Mouse (Mus musculus) kidney, embryonic 14.5 days (tissue): ENCODE measurements around the gene Caln1. TPM values are rescaled to one million over a fixed set of nuclear protein-coding genes. Genes with fewer than 3 reads are reported as not detected.

ENCODE experiments used
- ATAC-seq: fragments of 200-750 bp; cut with Nextera tagmentation; 2 replicates; pipeline ENCODE4 v1.8.0; 2017; ENCODE audit warnings: moderate number of reproducible peaks, mild to moderate bottlenecking, moderate TSS enrichment, moderate library complexity; ENCODE audit not compliant: low FRiP score, low TSS enrichment
- H3K27ac ChIP-seq: fragments of 300-500 bp; sonication (generic); 2 replicates; pipeline ENCODE4 v1.5.1; 2014; ENCODE audit warnings: low read depth, mild to moderate bottlenecking, low read length, moderate library complexity, mixed read lengths
- H3K27me3 ChIP-seq: fragments of 300-500 bp; sonication (generic); 2 replicates; pipeline ENCODE4 v1.6.1; 2014; ENCODE audit warnings: mild to moderate bottlenecking, low read length; ENCODE audit not compliant: control insufficient read depth, insufficient read depth
- H3K36me3 ChIP-seq: fragments of 300-500 bp; sonication (generic); 2 replicates; pipeline ENCODE4 v1.6.1; 2014; ENCODE audit warnings: low read length, mixed read lengths; ENCODE audit not compliant: control insufficient read depth, insufficient read depth
- H3K4me1 ChIP-seq: fragments of 300-500 bp; sonication (generic); 2 replicates; pipeline ENCODE4 v1.6.1; 2014; ENCODE audit warnings: low read length, mixed read lengths; ENCODE audit not compliant: control insufficient read depth, insufficient read depth
- H3K4me2 ChIP-seq: fragments of 300-500 bp; sonication (generic); replicated peaks from 2 replicates; pipeline ENCODE4 v1.6.1; 2014; ENCODE audit warnings: low read depth, mild to moderate bottlenecking, low read length
- H3K4me3 ChIP-seq: fragments of 300-500 bp; sonication (generic); 2 replicates; pipeline ENCODE4 v1.5.1; 2014; ENCODE audit warnings: mild to moderate bottlenecking, low read length
- H3K9ac ChIP-seq: fragments of 300-500 bp; sonication (generic); 2 replicates; pipeline ENCODE4 v1.6.1; 2014; ENCODE audit warnings: low read depth, mild to moderate bottlenecking, low read length, moderate library complexity
- H3K9me3 ChIP-seq: fragments of 300-500 bp; sonication (generic); 2 replicates; pipeline ENCODE4 v1.6.1; 2016; ENCODE audit warnings: low read length; ENCODE audit not compliant: control insufficient read depth
- WGBS: fragments of 180-500 bp; shearing (Covaris S2); extraction: QIAGEN DNeasy Blood & Tissue Kit; methylation state at CpG from one replicate; pipeline ENCODE4 v1.1.7; 2014; 5-methylcytosine and 5-hydroxymethylcytosine counted together
- polyA plus RNA-seq: library from polyadenylated mRNA; unstranded; fragments of >200 nt; fragmentation: Nextera tagmentation; extraction: Ambion mirVana; gene quantifications from 2 replicates; pipeline ENCODE4 v1.2.1, GENCODE M21; 2014

Gene Caln1
- polyA plus RNA-seq, 1 experiment from 2014 or later: 0.27 TPM

DNA sequence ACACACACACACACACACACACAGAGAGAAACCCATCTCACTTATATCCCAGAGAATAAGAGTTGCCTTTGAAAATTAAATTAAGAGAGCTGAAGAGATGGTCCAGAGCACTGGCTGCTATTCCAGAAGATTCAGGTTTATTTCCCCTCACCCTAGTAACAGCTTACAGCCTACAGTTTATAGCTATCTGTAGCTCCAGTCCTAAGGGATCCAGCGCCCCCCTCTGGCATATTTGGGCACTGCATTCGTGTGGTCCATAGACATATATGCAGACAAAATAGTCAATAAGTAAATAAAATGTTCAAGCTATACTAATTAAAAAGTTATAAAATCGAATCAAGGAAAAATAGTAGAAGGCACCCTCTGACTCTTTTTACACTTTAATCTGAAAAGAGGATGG lies 442.0 kb downstream of the Caln1 start:
- 32% methylated on average over 3 of the region's 3 CpGs for WGBS
- no peak for ATAC-seq
- no peak overlapping the region for H3K9ac ChIP-seq
- peaks cover 4% of the 10 kb centered on the region; the same call in 1 of the 2 replicates for H3K9me3 ChIP-seq
- no peak overlapping the region for H3K27ac ChIP-seq
- H3K4me3 ChIP-seq: no peak overlapping the region
- H3K27me3 ChIP-seq: no peaks in the 10 kb centered on the region
- no peaks in the 10 kb centered on the region for H3K4me1 ChIP-seq
- no peak overlapping the region for H3K4me2 ChIP-seq
- no peaks in the 10 kb centered on the region for H3K36me3 ChIP-seq

DNA sequence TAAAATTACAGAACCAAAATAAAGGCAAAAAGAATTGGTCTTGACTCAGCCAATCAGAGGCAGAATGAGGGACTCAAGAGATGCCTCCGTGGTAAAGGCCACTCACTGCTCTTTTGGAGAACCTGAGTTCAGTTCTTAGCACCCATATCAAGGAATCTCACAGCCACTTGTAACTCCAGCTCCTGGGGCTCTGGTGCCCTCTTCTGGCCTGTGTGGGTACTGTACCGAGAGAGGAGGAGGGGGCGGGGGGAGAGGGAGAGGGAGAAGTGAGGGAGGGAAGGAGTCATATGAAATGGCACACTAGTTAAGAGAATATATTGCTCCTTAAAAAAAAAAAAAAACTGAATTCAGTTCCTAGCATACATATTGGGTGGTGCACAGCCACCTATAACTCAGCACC lies 442.7 kb downstream of the Caln1 start:
- WGBS: 98% methylated on average over 3 of the region's 3 CpGs
- ATAC-seq: no peak
- Histone ChIP-seq H3K4me3 (no peak overlapping the region), H3K36me3 (no peaks in the 10 kb centered on the region), H3K9me3 (peaks cover 4% of the 10 kb centered on the region; the same call in 1 of the 2 replicates), H3K4me2 (no peak overlapping the region), H3K27ac (no peak overlapping the region), H3K27me3 (no peaks in the 10 kb centered on the region), H3K4me1 (no peaks in the 10 kb centered on the region), H3K9ac (no peak overlapping the region)

DNA sequence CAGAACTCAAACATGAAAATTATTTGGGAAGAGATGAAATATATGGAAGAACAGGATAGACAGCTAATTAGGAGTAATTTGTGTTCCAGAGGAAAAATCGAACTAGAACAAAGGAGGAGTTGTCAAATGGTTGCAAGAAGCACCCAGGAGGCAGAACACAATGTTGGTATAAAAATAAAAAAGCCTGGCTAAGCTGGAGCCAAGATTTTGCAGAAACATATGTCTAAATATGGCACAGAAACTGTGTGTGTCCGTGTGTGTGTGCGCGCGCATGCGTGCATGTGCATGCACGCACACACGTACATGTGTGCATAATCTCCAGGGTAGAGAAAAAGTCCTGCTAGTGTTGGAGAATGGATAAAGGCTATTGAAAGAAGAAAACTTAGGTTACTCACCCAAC lies 443.3 kb downstream of the Caln1 start:
- Histone ChIP-seq H3K27me3 (no peaks in the 10 kb centered on the region), H3K9me3 (peaks cover 4% of the 10 kb centered on the region; the same call in 1 of the 2 replicates), H3K9ac (no peak overlapping the region), H3K4me3 (no peak overlapping the region), H3K4me2 (no peak overlapping the region), H3K27ac (no peak overlapping the region), H3K4me1 (no peaks in the 10 kb centered on the region), H3K36me3 (no peaks in the 10 kb centered on the region)
- 96% methylated on average over 8 of the region's 8 CpGs for WGBS
- no peak for ATAC-seq

DNA sequence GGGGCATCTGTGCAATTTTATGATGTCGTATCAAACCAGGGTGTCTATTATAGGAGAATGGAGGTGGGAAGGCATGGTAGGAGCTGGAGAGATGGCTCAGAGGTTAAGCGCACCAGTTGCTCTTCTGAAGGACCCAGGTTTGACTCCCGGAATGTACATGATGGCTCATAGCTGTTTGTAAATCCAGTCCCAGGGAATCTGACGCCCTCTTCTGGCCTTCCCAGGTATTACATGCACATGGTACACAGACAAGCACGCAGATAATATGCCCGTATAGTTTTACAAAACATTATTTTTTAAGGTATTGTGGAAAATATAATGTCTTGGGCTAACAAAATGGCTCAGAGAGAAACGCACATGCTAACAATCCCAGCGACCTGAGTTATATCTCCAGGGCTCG lies 443.8 kb downstream of the Caln1 start:
- 87% methylated on average over 9 of the region's 9 CpGs for WGBS
- Histone ChIP-seq H3K36me3 (no peaks in the 10 kb centered on the region), H3K4me2 (no peak overlapping the region), H3K9me3 (peaks cover 4% of the 10 kb centered on the region; the same call in 1 of the 2 replicates), H3K4me3 (no peak overlapping the region), H3K27ac (no peak overlapping the region), H3K9ac (no peak overlapping the region), H3K27me3 (no peaks in the 10 kb centered on the region), H3K4me1 (no peaks in the 10 kb centered on the region)
- ATAC-seq: no peak

DNA sequence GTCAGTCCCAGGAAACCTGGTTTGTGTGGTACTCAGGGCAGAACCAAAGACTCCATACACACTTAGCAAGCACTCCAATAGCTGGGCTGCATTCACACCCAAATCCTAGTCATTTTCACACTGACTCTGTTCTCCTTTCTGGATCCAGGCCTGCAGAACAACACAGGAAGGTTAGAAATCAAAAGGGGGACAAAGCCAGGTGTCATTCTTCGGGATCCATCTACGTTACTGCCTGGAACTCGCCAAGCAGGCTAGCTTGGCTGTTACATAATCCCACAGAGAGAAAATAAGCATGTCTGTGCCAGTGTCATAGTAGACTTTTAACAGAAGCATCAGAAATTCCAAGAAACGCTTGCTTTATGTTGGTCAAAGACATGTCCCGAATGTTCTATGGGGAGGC lies 446.1 kb downstream of the Caln1 start:
- 87% methylated on average over 5 of the region's 5 CpGs for WGBS
- ATAC-seq: no peak
- no peak overlapping the region for H3K4me3 ChIP-seq
- no peaks in the 10 kb centered on the region for H3K36me3 ChIP-seq
- no peaks in the 10 kb centered on the region for H3K4me1 ChIP-seq
- H3K9ac ChIP-seq: no peak overlapping the region
- H3K27ac ChIP-seq: no peak overlapping the region
- H3K9me3 ChIP-seq: no peaks in the 10 kb centered on the region
- H3K4me2 ChIP-seq: no peak overlapping the region
- H3K27me3 ChIP-seq: no peaks in the 10 kb centered on the region

DNA sequence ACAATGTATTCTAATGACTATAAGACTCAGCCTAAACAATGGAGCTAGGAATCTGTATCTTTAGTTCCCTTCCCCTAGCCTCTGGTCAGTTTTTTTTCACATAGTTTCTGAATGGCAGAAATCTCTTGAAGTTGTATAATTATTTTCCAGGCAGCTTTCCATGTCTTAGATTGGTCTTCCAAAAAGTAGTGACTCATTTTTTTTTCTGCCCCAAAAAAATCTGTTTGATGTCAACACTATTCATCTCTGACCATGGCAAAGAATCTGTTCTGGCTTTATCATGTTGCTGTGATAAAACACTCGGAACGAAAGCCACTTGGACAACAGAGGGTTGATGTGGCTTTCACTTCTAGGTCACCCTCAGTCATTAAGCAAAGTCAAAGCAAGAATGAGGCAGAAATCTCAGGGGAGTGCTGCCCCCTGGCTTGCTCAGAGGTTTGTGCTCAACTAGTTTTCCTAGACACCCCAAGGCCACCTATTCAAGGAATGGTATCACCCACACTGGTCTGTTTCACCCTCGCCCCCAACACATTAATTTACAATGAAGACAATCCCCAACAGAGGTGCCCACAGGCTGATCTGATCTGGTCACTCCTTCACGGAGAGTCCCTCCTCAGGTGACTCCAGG lies 450.9 kb downstream of the Caln1 start:
- Histone ChIP-seq H3K4me3 (no peak overlapping the region), H3K27me3 (no peaks in the 10 kb centered on the region), H3K9ac (no peak overlapping the region), H3K4me1 (no peaks in the 10 kb centered on the region), H3K4me2 (no peak overlapping the region), H3K27ac (no peak overlapping the region), H3K36me3 (no peaks in the 10 kb centered on the region), H3K9me3 (no peaks in the 10 kb centered on the region)
- WGBS: 67% methylated on average over 4 of the region's 4 CpGs
- no peak for ATAC-seq

DNA sequence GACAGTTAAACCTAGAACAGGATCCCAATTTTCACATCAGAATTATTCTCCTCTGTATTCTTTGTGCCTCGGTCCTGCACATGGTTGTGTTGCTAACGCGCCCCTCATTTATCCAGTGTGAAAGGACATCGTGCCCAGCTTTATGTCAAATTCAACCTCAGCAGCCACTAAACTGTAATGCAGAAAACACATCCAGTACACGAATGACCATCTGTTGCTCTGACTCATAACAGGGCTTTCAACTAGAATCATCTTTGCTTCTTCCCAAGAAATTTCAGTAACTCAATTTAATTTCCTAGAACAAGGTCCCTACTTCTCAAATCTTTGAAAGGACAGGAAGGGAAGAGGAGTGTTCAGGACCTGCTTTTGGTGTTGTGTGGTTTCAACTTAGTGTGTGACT lies 451.4 kb downstream of the Caln1 start:
- H3K9me3 ChIP-seq: no peaks in the 10 kb centered on the region
- no peaks in the 10 kb centered on the region for H3K36me3 ChIP-seq
- no peak overlapping the region for H3K4me2 ChIP-seq
- H3K27me3 ChIP-seq: no peaks in the 10 kb centered on the region
- no peak overlapping the region for H3K9ac ChIP-seq
- H3K4me3 ChIP-seq: no peak overlapping the region
- ATAC-seq: no peak
- H3K4me1 ChIP-seq: no peaks in the 10 kb centered on the region
- H3K27ac ChIP-seq: no peak overlapping the region
- WGBS: 93% methylated on average over 5 of the region's 5 CpGs

DNA sequence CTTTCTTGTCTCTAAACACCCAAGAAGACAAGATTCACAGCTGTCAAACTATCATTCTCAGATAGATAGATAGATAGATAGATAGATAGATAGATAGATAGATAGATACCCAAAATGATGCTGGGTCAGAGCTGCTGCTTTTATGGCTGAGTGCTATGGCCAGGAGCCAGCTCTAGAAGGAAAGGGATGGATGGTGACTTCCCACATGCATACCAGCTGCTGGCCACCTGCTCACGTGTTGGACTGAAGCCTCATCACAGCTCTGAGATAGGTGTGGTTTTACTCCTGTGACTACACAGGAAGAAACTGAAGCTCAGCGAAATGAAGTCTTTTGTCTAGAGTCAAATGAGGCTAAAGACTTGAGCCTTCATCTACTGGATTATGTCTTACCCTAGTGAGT lies 456.5 kb downstream of the Caln1 start:
- H3K36me3 ChIP-seq: no peaks in the 10 kb centered on the region
- H3K9me3 ChIP-seq: no peaks in the 10 kb centered on the region; the same call in 1 of the 2 replicates
- H3K4me1 ChIP-seq: no peaks in the 10 kb centered on the region
- H3K27ac ChIP-seq: no peak overlapping the region
- no peaks in the 10 kb centered on the region for H3K27me3 ChIP-seq
- ATAC-seq: no peak
- no peak overlapping the region for H3K9ac ChIP-seq
- no peak overlapping the region for H3K4me3 ChIP-seq
- 86% methylated on average over 2 of the region's 2 CpGs for WGBS
- no peak overlapping the region for H3K4me2 ChIP-seq

DNA sequence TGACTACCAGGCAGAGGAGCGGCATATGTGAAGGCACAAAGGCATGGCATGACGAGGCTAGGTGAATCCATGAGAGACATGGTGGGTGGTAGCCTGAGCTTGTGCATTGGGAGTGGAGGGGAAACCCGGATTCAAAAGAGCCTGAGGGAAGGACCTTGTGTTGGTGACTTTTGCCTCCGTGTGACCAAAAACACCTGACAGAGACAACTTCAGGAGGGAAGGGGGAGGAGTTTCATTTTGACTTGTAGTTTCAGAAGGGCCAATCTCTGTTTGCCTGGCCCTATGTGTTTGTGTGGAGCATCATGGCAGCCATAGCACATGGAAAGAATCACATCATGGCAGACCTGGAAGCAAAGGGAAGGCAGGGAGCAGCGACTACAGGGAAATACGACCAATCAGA lies 479.3 kb downstream of the Caln1 start:
- ATAC-seq: no peak
- H3K4me3 ChIP-seq: no peak overlapping the region
- no peaks in the 10 kb centered on the region for H3K9me3 ChIP-seq
- 86% methylated on average over 6 of the region's 6 CpGs for WGBS
- no peaks in the 10 kb centered on the region for H3K27me3 ChIP-seq
- no peaks in the 10 kb centered on the region for H3K36me3 ChIP-seq
- H3K27ac ChIP-seq: no peak overlapping the region
- peaks cover 2% of the 10 kb centered on the region; the same call in 1 of the 2 replicates for H3K4me1 ChIP-seq
- H3K4me2 ChIP-seq: no peak overlapping the region
- H3K9ac ChIP-seq: no peak overlapping the region
